Mouse (Mus musculus): Measurements from ENCODE around the gene Mettl25.

- TF ChIP-seq POLR2A (IDR thresholded peaks at IDR 0.05; ENCODE audit: borderline replicate concordance, extremely low read depth, low read depth, low read length) (no peak), CTCF (IDR thresholded peaks at IDR 0.05; ENCODE audit: insufficient read depth, low read length) (peak; percentile 80)
These were observed 66.8 kb downstream of the Mettl25 start for GRCm38 (mm10) chr10:105774382-105774781.
